Mouse (Mus musculus): Measurements from ENCODE around the gene Ccdc85c.

DNA sequence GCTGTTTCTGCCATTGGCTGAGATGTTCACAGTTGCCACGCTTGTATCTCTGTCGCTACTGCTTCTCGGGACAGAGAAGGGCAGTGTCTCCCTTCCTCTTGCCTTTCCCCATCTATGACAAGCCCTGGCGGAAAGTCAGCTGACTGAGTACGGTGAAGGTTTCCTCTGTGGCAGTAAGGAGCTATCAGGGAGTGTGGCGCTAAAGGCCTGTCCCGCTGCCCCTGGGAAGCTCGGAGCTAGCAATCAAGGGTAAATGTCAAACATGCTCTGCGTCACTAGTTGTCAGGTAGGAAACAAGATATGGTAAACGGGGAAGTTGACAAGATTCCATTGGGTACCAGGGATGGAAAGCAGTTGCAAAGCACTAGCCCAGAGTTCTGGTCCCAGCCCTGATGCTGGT, 40.6 kb upstream of the Ccdc85c start:
- TF ChIP-seq CTCF (IDR thresholded peaks at IDR 0.05; ENCODE audit: control insufficient read depth, insufficient read depth, low read length) (no peak), POLR2A (IDR thresholded peaks at IDR 0.05; ENCODE audit: borderline replicate concordance, control insufficient read depth, low read depth, low read length) (no peak)
